Mouse (Mus musculus) midbrain, postnatal 0 days (tissue): ENCODE data around the gene Sobp. TPM values are rescaled to one million over a fixed set of nuclear protein-coding genes. Genes with fewer than 3 reads are reported as not detected.

ENCODE experiments used
- ATAC-seq: fragments of 200-750 bp; cut with Nextera tagmentation; 2 replicates; pipeline ENCODE4 v1.8.0; 2017; ENCODE audit warnings: moderate number of reproducible peaks, mild to moderate bottlenecking, moderate TSS enrichment, moderate library complexity; ENCODE audit not compliant: low FRiP score
- DNase-seq: peaks from one replicate; pipeline ENCODE4 v3.0.0-alpha.2; 2015; ENCODE audit warnings: low spot score
- H3K27ac ChIP-seq: fragments of 300-500 bp; sonication (generic); 2 replicates; pipeline ENCODE4 v1.5.1; 2014; ENCODE audit warnings: low read depth, mild to moderate bottlenecking, low read length, mixed read lengths
- H3K27me3 ChIP-seq: fragments of 300-500 bp; sonication (generic); 2 replicates; pipeline ENCODE4 v1.6.1; 2014; ENCODE audit warnings: low read length, control low read depth, mixed read lengths; ENCODE audit not compliant: insufficient read depth
- H3K36me3 ChIP-seq: fragments of 300-500 bp; sonication (generic); 2 replicates; pipeline ENCODE4 v1.6.1; 2014; ENCODE audit warnings: low read length, control low read depth, mixed read lengths; ENCODE audit not compliant: insufficient read depth
- H3K4me1 ChIP-seq: fragments of 300-500 bp; sonication (generic); 2 replicates; pipeline ENCODE4 v1.6.1; 2014; ENCODE audit warnings: mild to moderate bottlenecking, control low read depth, antibody characterized with exemption, low read length, mixed read lengths; ENCODE audit not compliant: insufficient read depth
- H3K4me2 ChIP-seq: fragments of 300-500 bp; sonication (generic); 2 replicates; pipeline ENCODE4 v1.6.1; 2014; ENCODE audit warnings: low read depth, mild to moderate bottlenecking, low read length, mixed read lengths; ENCODE audit not compliant: poor library complexity, severe bottlenecking
- H3K4me3 ChIP-seq: fragments of 300-500 bp; sonication (generic); 2 replicates; pipeline ENCODE4 v1.5.1; 2014; ENCODE audit warnings: low read depth, mild to moderate bottlenecking, low read length, moderate library complexity
- H3K9ac ChIP-seq: fragments of 300-500 bp; sonication (generic); replicated peaks from 2 replicates; pipeline ENCODE4 v1.6.1; 2014; ENCODE audit warnings: mild to moderate bottlenecking, low read length, moderate library complexity, mixed read lengths; ENCODE audit not compliant: poor library complexity, severe bottlenecking
- H3K9me3 ChIP-seq: fragments of 300-500 bp; sonication (generic); 2 replicates; pipeline ENCODE4 v1.6.1; 2016; ENCODE audit warnings: low read length, control low read depth
- CTCF ChIP-seq: IDR thresholded peaks from 2 replicates; pipeline ENCODE4 v1.5.1; 2016; ENCODE audit warnings: antibody characterized with exemption, mild to moderate bottlenecking
- WGBS: fragments of 180-500 bp; shearing (Covaris S2); extraction: QIAGEN DNeasy Blood & Tissue Kit; methylation state at CpG from one replicate; pipeline ENCODE4 v1.1.7; 2014; 5-methylcytosine and 5-hydroxymethylcytosine counted together
- polyA plus RNA-seq: library from polyadenylated mRNA; unstranded; fragments of >200 nt; fragmentation: Nextera tagmentation; extraction: Ambion mirVana; gene quantifications from 2 replicates; pipeline ENCODE4 v1.2.1, GENCODE M21; 2015
- total RNA-seq: library from RNA; depleted of rRNA; stranded (reverse); fragments of >200 nt; gene quantifications from 2 replicates; pipeline ENCODE4 v1.2.3, GENCODE M21; 2014

Sobp gene
- total and polyA plus RNA-seq, 2 experiments from 2014 or later, result 17.0 to 34.2 TPM

DNA sequence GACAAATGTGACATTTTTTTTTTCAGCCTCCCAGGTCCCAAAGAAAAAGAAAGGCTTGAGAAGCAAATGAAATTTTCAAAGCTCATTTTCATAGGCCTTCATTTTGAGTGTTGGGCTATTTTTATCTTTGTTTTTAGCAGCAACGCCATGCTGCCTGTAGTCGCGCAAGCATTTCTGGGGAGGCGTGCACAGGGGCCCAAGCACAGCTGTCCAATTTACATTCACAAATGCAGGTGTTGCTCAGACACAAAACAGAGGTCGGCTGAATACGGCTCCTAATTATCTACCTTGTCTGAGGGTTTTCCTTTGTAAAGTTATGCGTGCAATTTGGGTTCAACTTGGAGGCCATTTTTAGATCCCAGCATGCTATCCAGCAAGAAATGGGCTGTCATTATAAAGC, 49.8 kb downstream of the Sobp start:
- no peaks in the 10 kb centered on the region for H3K9me3 ChIP-seq
- no peaks in the 10 kb centered on the region for H3K27me3 ChIP-seq
- H3K4me3 ChIP-seq, result no peak overlapping the region
- DNase-seq, result no peak
- no peak overlapping the region for H3K4me2 ChIP-seq
- ATAC-seq, result no peak
- WGBS, result 75% methylated on average over 7 of the region's 7 CpGs
- no peaks in the 10 kb centered on the region for H3K4me1 ChIP-seq
- TF ChIP-seq CTCF, result no peak
- H3K27ac ChIP-seq, result no peak overlapping the region
- H3K36me3 ChIP-seq, result peaks cover 2% of the 10 kb centered on the region
- no peak overlapping the region for H3K9ac ChIP-seq

DNA sequence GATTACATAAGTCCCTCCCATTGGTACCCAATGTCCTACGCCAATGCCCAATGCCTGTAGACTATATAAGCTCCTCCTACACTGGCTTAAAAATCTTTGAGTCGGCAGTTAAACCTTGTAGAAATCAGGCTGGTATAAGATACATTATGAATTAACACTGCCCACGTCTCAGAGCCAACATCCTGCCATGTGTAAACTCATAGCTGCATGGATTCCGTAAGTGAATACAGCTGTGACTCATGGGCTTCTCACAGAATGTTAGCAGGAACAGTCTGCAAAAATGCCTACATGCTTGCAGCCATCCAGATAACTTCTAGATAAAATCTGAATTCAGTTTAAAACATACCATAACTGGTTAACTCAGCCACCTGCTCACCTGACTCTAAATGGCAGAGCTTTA, 50.2 kb downstream of the Sobp start:
- Histone ChIP-seq H3K4me2 (no peak overlapping the region), H3K4me3 (no peak overlapping the region), H3K27me3 (no peaks in the 10 kb centered on the region), H3K4me1 (no peaks in the 10 kb centered on the region), H3K36me3 (peaks cover 2% of the 10 kb centered on the region), H3K9me3 (no peaks in the 10 kb centered on the region), H3K9ac (no peak overlapping the region), H3K27ac (no peak overlapping the region)
- ATAC-seq, result no peak
- no peak for TF ChIP-seq CTCF
- WGBS, result 92% methylated on average over 4 of the region's 4 CpGs
- DNase-seq, result no peak

DNA sequence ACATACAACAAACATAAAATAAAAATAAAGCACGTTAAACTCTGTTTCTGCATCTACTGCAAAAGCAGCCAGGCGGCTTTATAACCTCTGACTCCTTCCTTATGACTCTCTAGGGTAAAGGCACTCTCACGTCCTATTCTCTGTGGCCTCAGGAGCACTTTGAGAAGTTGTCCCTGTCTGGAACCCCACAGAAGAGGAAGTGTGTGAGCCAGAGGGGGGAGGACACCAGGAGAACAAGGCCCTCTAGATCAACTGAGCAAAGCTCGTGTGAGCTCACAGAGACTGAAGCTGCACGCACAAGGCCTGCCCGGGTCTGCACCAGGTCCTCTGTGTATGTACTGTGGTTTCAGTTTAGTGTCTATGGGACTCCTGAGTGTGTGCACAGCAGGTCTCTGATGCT, 50.9 kb downstream of the Sobp start:
- H3K4me1 ChIP-seq, result no peaks in the 10 kb centered on the region
- WGBS, result 84% methylated on average over 6 of the region's 6 CpGs
- H3K4me2 ChIP-seq, result no peak overlapping the region
- H3K27ac ChIP-seq, result no peak overlapping the region
- ATAC-seq (no peak), DNase-seq (no peak)
- H3K36me3 ChIP-seq, result peaks cover 2% of the 10 kb centered on the region
- no peaks in the 10 kb centered on the region for H3K27me3 ChIP-seq
- no peak for TF ChIP-seq CTCF
- H3K9ac ChIP-seq, result no peak overlapping the region
- no peaks in the 10 kb centered on the region for H3K9me3 ChIP-seq
- no peak overlapping the region for H3K4me3 ChIP-seq

DNA sequence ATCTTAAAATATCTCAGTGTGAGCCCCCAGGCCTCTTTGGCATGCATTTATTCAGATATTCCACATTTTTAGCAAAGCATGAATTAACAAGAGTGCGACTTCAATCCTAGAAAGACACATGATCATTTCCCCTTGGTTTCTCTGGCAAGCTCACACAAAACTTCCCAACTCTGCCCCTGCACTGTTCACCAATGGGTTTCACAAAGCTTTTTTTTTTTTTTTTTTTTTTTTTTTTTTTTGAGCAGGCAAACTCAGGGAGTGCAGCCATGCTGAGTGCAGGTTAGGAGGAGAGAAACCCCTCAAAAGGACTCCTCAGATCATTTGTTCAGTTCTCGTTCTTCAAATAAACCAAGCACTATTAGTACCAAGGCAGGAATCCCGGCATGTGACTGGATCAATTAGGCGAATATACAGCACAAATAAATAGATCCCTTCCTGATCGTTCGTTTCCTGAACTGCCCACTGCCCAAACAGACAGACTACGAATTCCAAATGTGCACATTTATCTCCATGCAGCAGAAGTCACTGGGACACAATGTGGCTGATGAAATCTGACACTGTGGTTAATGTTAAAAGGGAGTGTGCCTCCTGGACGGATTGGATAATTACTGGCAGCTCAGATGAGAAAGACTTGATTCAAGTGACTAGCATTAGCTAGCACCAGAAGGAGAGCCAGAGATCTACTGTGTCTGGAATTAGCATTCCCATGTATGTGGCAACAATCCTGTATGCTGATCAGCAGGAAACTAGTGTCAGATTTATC, 53.5 kb downstream of the Sobp start:
- no peak overlapping the region for H3K4me3 ChIP-seq
- H3K27ac ChIP-seq, result no peak overlapping the region
- H3K4me2 ChIP-seq, result no peak overlapping the region
- no peak for TF ChIP-seq CTCF
- no peaks in the 10 kb centered on the region for H3K27me3 ChIP-seq
- H3K9me3 ChIP-seq, result no peaks in the 10 kb centered on the region
- DNase-seq, result no peak
- no peaks in the 10 kb centered on the region for H3K4me1 ChIP-seq
- H3K9ac ChIP-seq, result no peak overlapping the region
- 39% methylated on average over 8 of the region's 8 CpGs for WGBS
- ATAC-seq, result no peak
- H3K36me3 ChIP-seq, result no peaks in the 10 kb centered on the region

DNA sequence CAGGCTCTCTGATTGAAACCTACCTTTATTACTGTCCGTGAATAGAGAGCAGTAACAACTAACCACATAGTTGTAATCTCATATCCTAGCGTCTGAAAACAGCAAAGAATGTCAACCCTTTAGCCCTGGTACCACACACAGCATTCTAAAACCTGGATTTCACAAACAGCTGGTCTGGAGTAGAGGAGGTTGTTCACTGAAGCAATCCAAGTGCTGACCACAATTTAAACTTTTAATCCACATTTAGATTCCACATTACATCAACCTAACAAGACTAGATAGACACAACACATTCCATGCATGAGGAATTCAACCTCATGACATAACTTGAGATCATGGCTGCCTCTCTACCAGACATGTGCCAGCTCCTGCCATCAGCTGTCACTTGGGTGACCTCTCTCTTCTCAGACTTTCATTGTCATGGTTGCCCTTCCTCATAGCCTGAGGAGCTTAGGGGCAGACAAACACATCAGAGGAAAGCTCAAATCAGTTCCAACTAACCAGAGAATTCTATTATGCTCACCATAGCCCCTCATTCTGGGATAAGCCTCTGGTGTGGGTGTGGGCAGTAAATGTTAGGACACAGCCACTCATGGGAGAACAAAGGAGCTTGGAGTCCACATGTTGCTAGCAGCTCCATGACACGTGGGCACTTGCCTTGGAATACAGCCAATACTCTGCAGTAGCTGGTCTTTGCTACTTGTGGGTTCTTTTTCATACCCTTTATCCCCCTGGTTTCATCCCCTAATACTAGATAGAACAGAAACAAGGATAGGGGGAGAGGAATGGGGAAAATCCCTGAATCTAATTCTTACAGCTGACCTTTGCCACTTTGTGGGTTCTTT, 58.0 kb downstream of the Sobp start:
- no peak overlapping the region for H3K4me2 ChIP-seq

DNA sequence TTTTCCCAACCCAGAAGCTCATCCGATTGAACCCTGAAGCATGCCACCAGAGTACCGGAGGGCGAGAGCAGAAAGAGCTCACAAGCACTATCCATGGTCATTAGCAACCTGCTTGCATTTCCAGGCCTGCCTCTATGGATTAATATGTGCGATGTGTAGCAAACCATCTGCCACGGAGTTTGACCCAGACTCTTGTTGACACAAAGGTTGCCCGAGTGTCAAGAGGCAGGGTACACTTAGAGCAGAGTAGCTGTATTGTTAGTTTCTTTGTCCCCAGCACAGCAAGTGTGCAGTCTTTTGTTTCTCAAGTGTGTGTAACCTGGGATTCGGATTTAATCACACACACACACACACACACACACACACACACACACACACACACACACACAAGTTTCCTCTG, 62.0 kb downstream of the Sobp start:
- Histone ChIP-seq H3K27me3 (no peaks in the 10 kb centered on the region), H3K9me3 (no peaks in the 10 kb centered on the region), H3K4me1 (peaks cover 3% of the 10 kb centered on the region; the same call in 1 of the 2 replicates), H3K4me3 (no peak overlapping the region), H3K9ac (no peak overlapping the region), H3K27ac (no peak overlapping the region), H3K4me2 (no peak overlapping the region), H3K36me3 (no peaks in the 10 kb centered on the region)
- DNase-seq (no peak), ATAC-seq (no peak)
- TF ChIP-seq CTCF, result no peak
- 37% methylated on average over 7 of the region's 7 CpGs for WGBS

More for the DNA sequence above, 58.0 kb downstream of the Sobp start:
- WGBS, result 66% methylated on average over 3 of the region's 3 CpGs
- no peak for DNase-seq
- Histone ChIP-seq H3K4me1 (peaks cover 3% of the 10 kb centered on the region; the same call in 1 of the 2 replicates), H3K27ac (no peak overlapping the region), H3K9ac (no peak overlapping the region), H3K4me3 (no peak overlapping the region), H3K27me3 (no peaks in the 10 kb centered on the region), H3K9me3 (no peaks in the 10 kb centered on the region), H3K36me3 (no peaks in the 10 kb centered on the region)
- no peak for ATAC-seq
- no peak for TF ChIP-seq CTCF
